Mouse (Mus musculus): Measurements from ENCODE around the gene Tprg.

Tprg gene

DNA sequence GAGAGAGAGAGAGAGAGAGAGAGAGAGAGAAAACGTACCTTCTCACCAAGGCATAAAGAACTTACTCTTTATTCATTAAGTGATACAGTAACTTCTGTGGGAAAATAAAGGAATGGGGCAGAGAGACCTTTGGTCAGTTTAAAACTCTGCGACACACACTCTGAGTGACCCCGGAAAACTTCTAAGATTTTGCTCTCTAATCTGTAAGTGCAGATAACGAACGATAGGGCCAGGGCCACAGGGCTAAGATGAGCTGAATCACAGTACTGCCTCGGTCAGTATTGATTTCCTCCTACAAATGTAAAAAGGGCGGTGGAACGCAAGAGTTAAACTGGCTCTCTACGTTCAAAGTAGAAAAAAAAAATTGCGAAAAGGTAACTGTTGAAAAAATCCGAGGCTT is 8.9 kb downstream of the Tprg start:
- DNase-seq (ENCODE audit: low read depth, low spot score): no peak
- Histone ChIP-seq H3K27me3 (ENCODE audit: control insufficient read depth, insufficient read depth, low read length, poor library complexity, severe bottlenecking) (no peaks in the 10 kb centered on the region), H3K36me3 (ENCODE audit: control insufficient read depth, insufficient read depth, low read length, poor library complexity, severe bottlenecking) (no peaks in the 10 kb centered on the region)

DNA sequence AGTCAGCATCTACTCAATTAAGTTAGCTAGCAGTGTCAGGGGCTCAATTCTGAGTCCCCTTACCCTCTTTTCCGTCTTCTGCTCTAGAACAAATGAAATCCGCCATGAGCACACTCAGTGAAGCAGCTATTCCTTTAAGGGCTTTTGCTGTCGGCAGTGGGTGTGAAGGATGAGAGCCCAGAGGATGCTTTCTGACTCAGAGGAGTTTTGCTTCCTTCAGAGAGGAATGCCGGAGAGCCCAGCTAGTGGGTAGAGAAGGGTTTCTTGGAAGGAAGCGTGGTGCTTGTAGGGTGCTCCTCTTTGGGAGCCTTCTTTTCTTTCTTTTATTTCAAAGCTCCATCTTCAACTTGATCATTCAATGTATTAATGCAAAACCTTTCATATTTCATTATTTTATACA is 10.1 kb downstream of the Tprg start:
- no peaks in the 10 kb centered on the region for H3K36me3 ChIP-seq (ENCODE audit: control insufficient read depth, insufficient read depth, low read length, poor library complexity, severe bottlenecking)
- DNase-seq (ENCODE audit: low read depth, low spot score): no peak

GRCm38 (mm10) chr16:25298204-25298603 is 11.6 kb downstream of the Tprg start:
- Histone ChIP-seq H3K36me3 (ENCODE audit: control insufficient read depth, insufficient read depth, low read length, poor library complexity, severe bottlenecking) (no peaks in the 10 kb centered on the region), H3K27me3 (ENCODE audit: control insufficient read depth, insufficient read depth, low read length, poor library complexity, severe bottlenecking) (no peaks in the 10 kb centered on the region)
- DNase-seq (ENCODE audit: low read depth, low spot score): no peak

More for the DNA sequence above, 10.1 kb downstream of the Tprg start:
- H3K27me3 ChIP-seq (ENCODE audit: control insufficient read depth, insufficient read depth, low read length, poor library complexity, severe bottlenecking): no peaks in the 10 kb centered on the region

DNA sequence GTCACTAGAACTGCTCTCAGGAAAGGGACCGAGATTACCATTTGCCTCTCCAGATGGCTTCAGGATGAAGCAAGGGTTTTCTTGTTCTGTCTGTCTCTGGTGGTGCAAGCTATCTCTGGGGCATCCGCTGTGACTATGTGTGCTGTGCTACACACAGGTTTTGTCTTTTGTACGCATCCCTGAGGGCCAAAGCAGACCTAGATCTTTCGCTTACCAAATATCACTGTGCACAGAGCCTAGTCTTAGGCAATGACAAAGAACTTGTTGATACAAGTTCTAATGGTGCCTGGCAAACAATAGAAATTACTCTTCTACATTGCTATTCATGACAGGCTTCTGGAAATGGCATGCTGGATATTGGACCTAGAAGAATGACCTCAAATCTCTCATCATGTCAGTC is 16.0 kb downstream of the Tprg start:
- DNase-seq (ENCODE audit: low read depth, low spot score): no peak
- Histone ChIP-seq H3K36me3 (ENCODE audit: control insufficient read depth, insufficient read depth, low read length, poor library complexity, severe bottlenecking) (no peaks in the 10 kb centered on the region), H3K27me3 (ENCODE audit: control insufficient read depth, insufficient read depth, low read length, poor library complexity, severe bottlenecking) (no peaks in the 10 kb centered on the region)

DNA sequence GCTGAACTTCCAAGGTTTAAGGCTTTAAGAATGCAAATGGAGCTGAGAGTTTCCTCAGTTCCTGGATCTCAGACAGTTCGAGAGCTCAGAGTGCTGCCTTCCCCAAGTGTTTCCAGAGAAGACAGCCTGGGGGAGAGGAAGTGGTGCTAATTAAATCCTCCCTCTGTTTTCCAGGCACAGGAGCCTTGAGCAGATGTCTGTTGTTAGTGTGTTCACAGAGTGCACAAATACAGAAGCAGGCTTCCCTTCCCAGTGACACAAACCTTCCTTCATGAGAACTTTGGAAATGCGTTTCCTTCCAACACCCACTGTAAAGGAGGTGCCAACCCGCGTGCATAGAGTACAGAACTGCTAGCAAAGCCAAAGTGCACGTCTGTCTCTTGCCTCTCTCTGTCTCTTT is 27.4 kb downstream of the Tprg start:
- no peak for DNase-seq (ENCODE audit: low read depth, low spot score)
- H3K36me3 ChIP-seq (ENCODE audit: control insufficient read depth, insufficient read depth, low read length, poor library complexity, severe bottlenecking): no peaks in the 10 kb centered on the region
- H3K27me3 ChIP-seq (ENCODE audit: control insufficient read depth, insufficient read depth, low read length, poor library complexity, severe bottlenecking): no peaks in the 10 kb centered on the region

DNA sequence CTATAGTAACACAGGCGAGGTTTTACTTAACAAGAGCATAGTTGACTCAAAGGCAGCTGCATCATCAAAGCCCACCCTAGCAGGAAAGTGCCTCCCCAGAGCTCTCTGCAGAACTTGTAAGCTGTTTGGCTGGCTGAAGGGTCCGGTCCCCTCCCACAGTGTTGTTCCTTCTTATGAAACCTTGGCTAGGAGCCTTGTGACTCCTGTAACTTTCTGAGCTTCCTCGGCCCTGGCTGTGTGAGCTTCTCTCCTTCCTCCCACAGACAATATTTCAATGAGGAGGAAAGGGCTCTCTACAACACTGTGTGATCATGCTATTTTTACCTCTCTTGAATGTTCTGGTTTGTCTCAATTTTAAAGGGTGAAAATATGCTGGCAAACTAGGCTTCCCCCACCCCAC is 28.5 kb downstream of the Tprg start:
- H3K27me3 ChIP-seq (ENCODE audit: control insufficient read depth, insufficient read depth, low read length, poor library complexity, severe bottlenecking): no peaks in the 10 kb centered on the region
- DNase-seq (ENCODE audit: low read depth, low spot score): no peak
- H3K36me3 ChIP-seq (ENCODE audit: control insufficient read depth, insufficient read depth, low read length, poor library complexity, severe bottlenecking): no peaks in the 10 kb centered on the region

DNA sequence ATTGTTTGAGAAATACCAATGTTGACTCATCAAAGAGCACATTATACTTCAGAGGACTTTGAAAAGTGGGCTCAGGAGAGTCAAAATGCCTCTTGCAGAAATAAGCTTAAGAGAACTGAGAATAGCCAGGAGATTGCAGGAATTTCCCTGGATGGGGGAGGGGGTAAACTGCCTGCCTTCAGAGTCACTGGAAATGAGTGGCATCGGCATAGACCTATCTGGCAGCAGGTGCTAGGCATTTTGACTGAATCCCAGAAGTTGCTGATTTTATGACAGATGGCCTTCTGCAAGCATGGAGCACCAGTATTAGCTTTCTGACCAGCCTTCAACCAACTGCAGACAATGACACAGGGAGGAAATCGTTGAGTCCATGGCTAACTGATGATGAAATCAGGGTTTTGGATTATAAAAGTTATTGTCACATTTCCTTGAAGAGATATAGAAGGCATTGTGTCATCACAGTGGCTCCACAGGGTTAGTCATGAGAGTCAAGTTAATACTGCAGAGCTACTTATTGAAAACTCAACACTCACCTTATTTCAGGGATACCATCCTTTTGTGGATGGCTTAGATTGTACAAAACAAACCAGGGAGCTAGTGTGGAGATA is 39.1 kb downstream of the Tprg start:
- no peaks in the 10 kb centered on the region for H3K27me3 ChIP-seq (ENCODE audit: control insufficient read depth, insufficient read depth, low read length, poor library complexity, severe bottlenecking)
- DNase-seq (ENCODE audit: low read depth, low spot score): no peak
- H3K36me3 ChIP-seq (ENCODE audit: control insufficient read depth, insufficient read depth, low read length, poor library complexity, severe bottlenecking): no peaks in the 10 kb centered on the region

GRCm38 (mm10) chr16:25333279-25334219 is 46.9 kb downstream of the Tprg start:
- H3K36me3 ChIP-seq (ENCODE audit: control insufficient read depth, insufficient read depth, low read length, poor library complexity, severe bottlenecking): no peaks in the 10 kb centered on the region
- no peaks in the 10 kb centered on the region for H3K27me3 ChIP-seq (ENCODE audit: control insufficient read depth, insufficient read depth, low read length, poor library complexity, severe bottlenecking)
- no peak for DNase-seq (ENCODE audit: low read depth, low spot score)

GRCm38 (mm10) chr16:25335058-25335703 is 48.6 kb downstream of the Tprg start:
- Histone ChIP-seq H3K36me3 (ENCODE audit: control insufficient read depth, insufficient read depth, low read length, poor library complexity, severe bottlenecking) (no peaks in the 10 kb centered on the region), H3K27me3 (ENCODE audit: control insufficient read depth, insufficient read depth, low read length, poor library complexity, severe bottlenecking) (no peaks in the 10 kb centered on the region)
- no peak for DNase-seq (ENCODE audit: low read depth, low spot score)

GRCm38 (mm10) chr16:25349626-25350025 is 63.0 kb downstream of the Tprg start:
- Histone ChIP-seq H3K27me3 (ENCODE audit: control insufficient read depth, insufficient read depth, low read length, poor library complexity, severe bottlenecking) (no peaks in the 10 kb centered on the region), H3K36me3 (ENCODE audit: control insufficient read depth, insufficient read depth, low read length, poor library complexity, severe bottlenecking) (no peaks in the 10 kb centered on the region)
- peak; percentile 61 for DNase-seq (ENCODE audit: low read depth, low spot score)

DNA sequence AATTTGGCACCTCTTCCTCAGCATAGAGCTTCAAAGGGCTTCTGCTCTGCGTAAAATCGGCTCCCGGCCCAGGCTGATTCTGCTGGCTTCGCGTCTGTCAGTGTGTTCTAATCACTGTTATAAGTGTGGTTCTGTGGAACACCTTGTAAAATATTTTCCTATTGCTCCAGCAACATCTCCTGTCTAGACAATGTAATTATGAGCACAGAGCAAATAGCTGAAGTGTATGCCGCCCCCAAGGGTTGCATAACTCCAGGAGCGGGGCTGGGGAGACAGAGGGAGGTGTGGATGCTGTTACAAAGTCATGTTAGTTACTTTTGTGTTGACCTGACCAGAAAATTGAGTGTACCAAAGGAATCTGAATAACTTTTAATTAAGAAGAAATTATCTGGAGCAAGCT is 81.2 kb downstream of the Tprg start:
- no peak for DNase-seq (ENCODE audit: low read depth, low spot score)
- H3K27me3 ChIP-seq (ENCODE audit: control insufficient read depth, insufficient read depth, low read length, poor library complexity, severe bottlenecking): no peaks in the 10 kb centered on the region; the same call in 1 of the 2 replicates
- no peaks in the 10 kb centered on the region for H3K36me3 ChIP-seq (ENCODE audit: control insufficient read depth, insufficient read depth, low read length, poor library complexity, severe bottlenecking)

DNA sequence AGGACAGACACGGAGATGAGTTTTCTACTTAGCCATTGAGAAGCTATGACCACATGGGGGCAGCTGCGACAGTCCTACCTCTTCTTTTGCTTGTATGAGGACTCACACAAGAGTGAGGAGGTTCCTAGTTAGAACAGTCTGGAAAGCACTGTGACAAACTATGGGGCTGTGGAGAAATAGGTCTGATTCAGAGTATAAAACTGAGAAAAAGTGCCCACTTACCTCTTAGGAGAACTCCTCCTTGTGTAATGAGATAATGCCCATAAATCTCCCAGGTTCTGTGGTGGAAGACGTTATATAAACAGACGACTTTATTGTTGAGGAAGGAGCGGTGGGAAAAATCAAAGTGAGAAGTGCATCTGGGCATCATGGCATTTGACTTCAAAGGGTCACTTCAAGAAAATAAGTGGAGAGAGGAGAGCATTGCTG is 83.4 kb downstream of the Tprg start:
- no peaks in the 10 kb centered on the region for H3K36me3 ChIP-seq (ENCODE audit: control insufficient read depth, insufficient read depth, low read length, poor library complexity, severe bottlenecking)

GRCm38 (mm10) chr16:25374121-25374520 is 87.5 kb downstream of the Tprg start:
- Histone ChIP-seq H3K36me3 (ENCODE audit: control insufficient read depth, insufficient read depth, low read length, poor library complexity, severe bottlenecking) (no peaks in the 10 kb centered on the region), H3K27me3 (ENCODE audit: control insufficient read depth, insufficient read depth, low read length, poor library complexity, severe bottlenecking) (no peaks in the 10 kb centered on the region; the same call in 1 of the 2 replicates)
- DNase-seq (ENCODE audit: low read depth, low spot score): no peak

More for the DNA sequence above, 83.4 kb downstream of the Tprg start:
- DNase-seq (ENCODE audit: low read depth, low spot score): no peak
- no peaks in the 10 kb centered on the region; the same call in 1 of the 2 replicates for H3K27me3 ChIP-seq (ENCODE audit: control insufficient read depth, insufficient read depth, low read length, poor library complexity, severe bottlenecking)

DNA sequence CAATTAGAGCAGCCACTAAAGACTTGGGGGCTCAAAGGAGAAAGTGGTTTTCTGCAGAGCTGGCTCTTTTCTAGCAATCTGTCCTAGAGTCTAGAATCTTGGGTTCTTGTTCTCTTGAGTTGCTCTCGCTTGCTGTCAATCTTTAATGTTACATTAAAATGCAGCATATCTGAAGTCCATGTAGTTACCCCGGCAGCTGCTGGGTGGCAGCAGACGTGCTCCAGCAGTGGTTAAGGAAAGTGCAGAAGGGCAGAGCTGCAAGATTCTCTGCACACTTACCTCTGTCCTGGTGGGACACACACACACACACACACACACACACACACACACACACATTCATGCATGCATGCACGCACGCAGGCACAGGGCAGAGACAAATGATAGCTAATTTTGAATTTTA is 88.2 kb downstream of the Tprg start:
- Histone ChIP-seq H3K27me3 (ENCODE audit: control insufficient read depth, insufficient read depth, low read length, poor library complexity, severe bottlenecking) (no peaks in the 10 kb centered on the region; the same call in 1 of the 2 replicates), H3K36me3 (ENCODE audit: control insufficient read depth, insufficient read depth, low read length, poor library complexity, severe bottlenecking) (no peaks in the 10 kb centered on the region)
- no peak for DNase-seq (ENCODE audit: low read depth, low spot score)

All from splenic B cell, adult 2 months (primary cell).